ENCODE assay signal across 10 mouse cellular contexts in the genomic region with DNA sequence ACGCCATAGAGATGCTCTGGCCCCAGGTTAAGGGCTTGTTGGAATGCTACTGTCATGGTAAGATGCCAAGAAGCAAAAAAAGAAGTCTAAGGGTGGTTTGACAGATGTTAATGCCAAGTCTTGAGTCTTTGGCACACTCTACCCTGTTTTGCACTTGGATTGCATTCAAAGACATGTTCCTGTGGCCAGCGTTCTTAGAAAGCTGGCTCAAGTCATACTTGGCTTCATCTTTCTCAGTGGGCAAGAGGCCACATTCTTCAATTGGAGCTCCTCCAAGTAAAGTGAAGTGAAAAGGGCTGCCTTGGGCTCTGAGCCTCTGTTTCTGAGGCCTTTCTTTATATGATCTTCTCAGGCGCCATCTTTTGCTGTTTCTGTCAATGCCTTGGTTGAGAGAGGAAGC. TPM values are rescaled to one million over a fixed set of nuclear protein-coding genes. Genes with fewer than 3 reads are reported as not detected.
DNase-seq lines count a peak whose midpoint lies in the region; ATAC-seq and TF ChIP-seq lines count a peak whose summit lies in the region.
"Had no signal": no experiment of that assay in that cellular context is flagged by ENCODE, and none has a peak within 500 bp of the region (broad histone marks: within the 10 kb centered on the region; RNA-seq: fewer than 3 reads in every experiment).

No protein-coding gene starts in this region.

- no peak overlapping the region for H3K9ac ChIP-seq in hindbrain, embryonic 15.5 days
- H3K9ac ChIP-seq in hindbrain, embryonic 11.5 days (ENCODE audit: low read depth, low read length) = no peak overlapping the region

- peaks cover 3% of the 10 kb centered on the region; the same call in 1 of the 2 replicates for H3K4me1 ChIP-seq in hindbrain, embryonic 15.5 days (replicated peaks)
- no peaks in the 10 kb centered on the region; the same call in 1 of the 2 replicates for H3K4me1 ChIP-seq in hindbrain, embryonic 11.5 days (replicated peaks; ENCODE audit: control insufficient read depth, insufficient read depth, low read length)

- ATAC-seq in hindbrain, embryonic 15.5 days (ENCODE audit: low FRiP score, low read depth) = peak; percentile 63; the same call in 1 of the 2 replicates
- no peak for ATAC-seq in hindbrain, embryonic 11.5 days (ENCODE audit: low FRiP score)
- no peak for ATAC-seq in erythroblast, adult 5-6 weeks (replicated peaks; ENCODE audit: low FRiP score, poor library complexity, severe bottlenecking)

- intact Hi-C loops in gastrocnemius, adult 2 months (cut with DNase I) = no loop called here

- TF ChIP-seq CTCF in gastrocnemius, adult 2 months (IDR thresholded peaks at IDR 0.05) = no peak

- WGBS in hindbrain, embryonic 15.5 days = 64% methylated on average over 3 of the region's 3 CpGs
- 97% methylated on average over 3 of the region's 3 CpGs for WGBS in hindbrain, embryonic 11.5 days

- H3K36me3 ChIP-seq in hindbrain, embryonic 15.5 days = no peaks in the 10 kb centered on the region
- no peaks in the 10 kb centered on the region for H3K36me3 ChIP-seq in hindbrain, embryonic 11.5 days (ENCODE audit: control insufficient read depth, insufficient read depth, low read length)

- H3K27me3 ChIP-seq in hindbrain, embryonic 15.5 days = no peaks in the 10 kb centered on the region
- no peaks in the 10 kb centered on the region for H3K27me3 ChIP-seq in hindbrain, embryonic 11.5 days (ENCODE audit: control insufficient read depth, insufficient read depth, low read length)

- no peak overlapping the region for H3K4me3 ChIP-seq in hindbrain, embryonic 15.5 days
- no peak overlapping the region for H3K4me3 ChIP-seq in hindbrain, embryonic 11.5 days (ENCODE audit: low read depth, low read length)
- no peak overlapping the region for H3K4me3 ChIP-seq in gastrocnemius, adult 2 months
- H3K4me3 ChIP-seq: erythroblast, embryonic 14.5 days; megakaryocyte, embryonic 14.5 days had no signal

- H3K9me3 ChIP-seq in hindbrain, embryonic 15.5 days = no peaks in the 10 kb centered on the region
- H3K9me3 ChIP-seq in hindbrain, embryonic 11.5 days (ENCODE audit: control insufficient read depth, low read length) = no peaks in the 10 kb centered on the region

- no peak overlapping the region for H3K27ac ChIP-seq in hindbrain, embryonic 15.5 days (replicated peaks)
- no peak overlapping the region for H3K27ac ChIP-seq in hindbrain, embryonic 11.5 days (ENCODE audit: low read depth, low read length)
- H3K27ac ChIP-seq in gastrocnemius, adult 2 months = no peak overlapping the region

- no peak overlapping the region for H3K4me2 ChIP-seq in hindbrain, embryonic 15.5 days
- H3K4me2 ChIP-seq in hindbrain, embryonic 11.5 days (replicated peaks; ENCODE audit: low read depth, low read length) = no peak overlapping the region

- no peak for DNase-seq in hindbrain, embryonic 11.5 days (ENCODE audit: low spot score)
- DNase-seq in adrenal gland, adult 2 months = peak; percentile 83
- peak; percentile 50 for DNase-seq in gastrocnemius, adult 2 months
- DNase-seq in layer of hippocampus, postnatal 10 days (ENCODE audit: low spot score in 2 of 2) = peak; percentile 73
- DNase-seq in ovary, postnatal 10 days (ENCODE audit: low spot score) = peak; percentile 71
- no peak for DNase-seq in spleen, postnatal 14 days (ENCODE audit: low spot score in 2 of 2)

RNA-seq across cellular contexts. Expression of gene Rgs8, which starts 17.3 kb away (rescaled TPM):
- polyA plus RNA-seq in hindbrain, embryonic 15.5 days (2015; fragmentation: Nextera tagmentation; extraction: Ambion mirVana) = 21.2 and 21.6 TPM in 2 replicates
- polyA plus RNA-seq in hindbrain, embryonic 11.5 days (2014; fragmentation: Nextera tagmentation; extraction: Ambion mirVana) = 5.8 and 7.9 TPM in 2 replicates
- under 1 TPM in 1 of 2 experiments, not detected in 1; 0.10 TPM for total RNA-seq in adrenal gland, adult 2 months (2021)
- polyA plus RNA-seq in adrenal gland, adult 2 months (2012; rRNA removed) = 0.02 TPM in 2 replicates
- not detected for total RNA-seq in gastrocnemius, adult 2 months (2021)
- total RNA-seq in layer of hippocampus, postnatal 10 days (2021) = 10 to 100 TPM; 31.1 TPM
- not detected in 2 replicates for total RNA-seq in erythroblast, adult 5-6 weeks (2015; ENCODE audit: low replicate concordance)
- total RNA-seq in erythroblast, adult 5-6 weeks (2017; ENCODE audit: low replicate concordance) = not detected in 2 replicates
- polyA plus RNA-seq: erythroblast, embryonic 14.5 days had no signal

Comparison
In these comparisons a context has a peak if more than half of its experiments do, and no peak if none do; other contexts are left out.
1. DNase-seq: peak in adrenal gland, adult 2 months (single experiment), gastrocnemius, adult 2 months (single experiment), layer of hippocampus, postnatal 10 days (2 of 2) and ovary, postnatal 10 days (single experiment); none in hindbrain, embryonic 11.5 days (single experiment) and spleen, postnatal 14 days (0 of 2).
2. RNA of gene Rgs8, which starts 17.3 kb away (total RNA-seq): 31.1 TPM in layer of hippocampus, postnatal 10 days; 0.10 TPM in adrenal gland, adult 2 months, not detected in gastrocnemius, adult 2 months and not detected in erythroblast, adult 5-6 weeks; every median in the first group is over 10 times any median in the second.